Mouse (Mus musculus) olfactory bulb, adult 2 months (tissue): ENCODE data around the gene Specc1.

ENCODE experiments used
- CTCF ChIP-seq: fragments of 200-500 bp; IDR thresholded peaks from 2 replicates; pipeline ENCODE4 v1.5.1; 2012; ENCODE audit warnings: low read depth, mild to moderate bottlenecking, low read length, moderate library complexity; ENCODE audit not compliant: insufficient read depth
- POLR2A ChIP-seq: fragments of 200-500 bp; IDR thresholded peaks from 2 replicates; pipeline ENCODE4 v1.6.1; 2012; ENCODE audit warnings: mild to moderate bottlenecking, low read depth, low read length, moderate library complexity; ENCODE audit not compliant: insufficient read depth

GRCm38 (mm10) chr11:61919702-61920101 lies 36.9 kb upstream of the Specc1 start:
- TF ChIP-seq CTCF = no peak
- TF ChIP-seq POLR2A = no peak
